Mouse (Mus musculus): ENCODE results near the gene Kcng1. TPM values are rescaled to one million over a fixed set of nuclear protein-coding genes. Genes with fewer than 3 reads are reported as not detected.

Gene Kcng1
- total RNA-seq, 2 experiments from 2014 or later = 0.53 to 0.57 TPM

GRCm38 (mm10) chr2:168268033-168268432 is 13.5 kb downstream of the Kcng1 start:
- no peak for DNase-seq
- intact Hi-C loops (cut with DNase I; ENCODE audit: low total_unique reads) = no loop called here

DNA sequence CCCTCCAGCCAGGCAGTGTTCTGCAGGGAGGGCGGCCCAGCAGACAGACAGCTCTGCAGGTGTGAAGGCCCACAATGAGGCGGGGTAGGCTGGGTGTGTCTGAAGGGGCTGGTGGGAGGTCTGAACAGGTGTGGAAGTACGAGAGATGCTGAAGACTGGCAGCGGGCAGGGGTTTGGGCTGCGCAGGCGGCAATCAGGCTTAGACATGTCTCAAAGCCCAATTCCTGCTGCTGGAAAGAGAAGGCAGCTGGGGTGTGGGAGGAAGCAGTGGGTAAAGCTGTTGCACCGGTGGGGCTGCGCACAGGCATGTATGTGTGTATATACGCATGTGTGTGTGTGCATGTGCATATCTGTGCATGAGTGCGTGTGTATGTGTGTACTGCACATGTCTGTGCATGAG is 20.6 kb downstream of the Kcng1 start:
- intact Hi-C loops (cut with DNase I; ENCODE audit: low total_unique reads) = no loop called here
- no peak for DNase-seq

DNA sequence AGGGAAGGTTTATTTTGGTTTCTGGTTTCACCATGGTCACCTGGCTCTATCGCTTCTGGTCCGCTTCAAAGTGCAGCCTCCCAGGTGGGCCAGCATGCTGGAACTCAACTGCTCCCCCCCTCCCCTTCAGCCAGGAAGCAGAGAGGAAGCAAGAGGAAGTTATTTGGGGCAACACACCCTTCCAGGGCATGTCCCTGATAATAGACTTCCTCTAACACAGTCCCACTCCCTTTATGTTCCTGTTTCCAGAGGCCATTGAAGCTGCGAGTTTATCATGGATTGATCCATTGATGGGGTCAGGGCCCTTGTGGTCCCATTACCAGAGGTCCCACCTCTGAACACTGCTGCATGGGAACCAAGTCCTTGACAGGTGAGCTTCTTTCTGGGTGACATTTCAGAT is 21.4 kb downstream of the Kcng1 start:
- intact Hi-C loops (cut with DNase I; ENCODE audit: low total_unique reads) = no loop called here
- DNase-seq = no peak

DNA sequence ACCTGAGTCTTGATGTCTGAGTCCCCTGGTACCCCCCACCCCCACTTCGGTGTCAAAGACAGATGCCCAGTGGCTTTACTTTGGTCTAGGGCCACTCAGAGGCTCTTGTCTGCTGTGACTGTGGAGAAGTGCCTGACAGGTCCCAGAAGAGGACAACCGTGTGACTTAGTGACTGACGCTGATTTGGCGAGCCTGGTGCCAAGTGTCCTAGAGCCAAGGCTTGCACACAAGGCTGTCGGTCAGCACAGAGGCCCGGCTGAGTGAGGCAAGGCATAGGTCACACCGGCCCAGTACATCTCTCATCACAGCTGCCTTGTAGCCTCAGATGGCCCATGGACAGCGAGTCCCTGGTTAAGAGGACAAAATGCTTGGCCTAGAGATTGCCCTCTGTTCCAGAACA is 22.5 kb downstream of the Kcng1 start:
- no peak for DNase-seq
- intact Hi-C loops (cut with DNase I; ENCODE audit: low total_unique reads) = loop anchor here (10.0 kb wide), 1 partner anchor 376 kb away; no protein-coding TSS in a partner anchor

- intact Hi-C loops (cut with DNase I; ENCODE audit: low total_unique reads) = loop anchor here (10.0 kb wide), 1 partner anchor 378 kb away; no protein-coding TSS in a partner anchor
- no peak for DNase-seq
These were observed 24.3 kb downstream of the Kcng1 start for GRCm38 (mm10) chr2:168257188-168257587.

DNA sequence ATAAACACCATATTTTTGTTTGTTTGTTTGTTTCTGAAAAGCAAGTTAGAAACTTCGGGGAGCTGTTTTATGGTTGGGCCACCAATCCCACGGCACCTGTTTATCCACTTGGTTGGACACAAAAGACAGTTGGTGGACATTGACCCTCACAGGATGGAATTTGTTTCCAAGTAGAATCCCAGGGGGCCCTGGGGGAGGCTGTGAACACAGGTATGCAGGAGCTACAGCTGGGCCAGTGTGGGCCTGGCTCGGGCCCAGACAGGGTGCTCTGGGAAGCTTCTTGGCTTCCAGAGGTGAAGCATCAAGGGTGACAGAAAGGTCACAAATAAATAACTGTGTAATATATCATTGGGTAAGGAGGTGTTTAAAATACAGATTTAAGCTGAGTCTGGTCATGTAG is 25.0 kb downstream of the Kcng1 start:
- DNase-seq = no peak
- intact Hi-C loops (cut with DNase I; ENCODE audit: low total_unique reads) = loop anchor here (10.0 kb wide), 1 partner anchor 378 kb away; no protein-coding TSS in a partner anchor

- intact Hi-C loops (cut with DNase I; ENCODE audit: low total_unique reads) = loop anchor here (10.0 kb wide), 1 partner anchor 381 kb away; no protein-coding TSS in a partner anchor
- no peak for DNase-seq
These were observed 27.7 kb downstream of the Kcng1 start for GRCm38 (mm10) chr2:168253822-168254221.

DNA sequence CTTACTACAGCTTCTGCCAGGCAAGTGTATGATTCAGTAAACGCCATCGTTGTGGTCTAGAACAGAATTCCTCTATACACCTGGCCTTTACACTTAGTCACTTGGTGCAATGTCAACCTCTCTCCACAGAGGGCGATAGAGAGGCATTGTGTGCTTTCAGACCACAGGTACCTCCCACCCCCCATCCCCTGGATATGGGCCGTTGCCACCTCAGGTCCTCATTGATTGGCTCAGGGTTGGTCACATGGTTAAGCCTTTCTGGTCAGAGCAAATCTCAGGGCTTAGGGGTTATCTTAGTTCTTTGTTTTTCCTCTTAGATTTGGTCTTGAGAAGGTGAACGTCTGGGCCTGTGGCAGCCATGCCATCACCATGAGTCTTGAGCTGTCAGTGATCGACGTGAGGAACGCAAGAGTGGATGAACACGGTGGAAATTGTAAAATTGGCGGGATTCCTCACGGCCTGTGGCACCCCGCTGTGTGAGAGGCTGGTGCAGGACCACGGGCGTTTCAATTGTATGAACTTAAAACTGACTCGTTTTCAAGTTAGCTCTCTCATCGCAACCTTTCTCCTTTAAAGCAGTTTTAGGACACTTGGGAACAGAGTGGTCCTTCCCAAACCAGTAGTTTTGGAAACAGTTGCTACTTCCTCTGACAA is 28.8 kb downstream of the Kcng1 start:
- intact Hi-C loops (cut with DNase I; ENCODE audit: low total_unique reads) = loop anchor here (10.0 kb wide), 1 partner anchor 382 kb away; no protein-coding TSS in a partner anchor
- no peak for DNase-seq

DNA sequence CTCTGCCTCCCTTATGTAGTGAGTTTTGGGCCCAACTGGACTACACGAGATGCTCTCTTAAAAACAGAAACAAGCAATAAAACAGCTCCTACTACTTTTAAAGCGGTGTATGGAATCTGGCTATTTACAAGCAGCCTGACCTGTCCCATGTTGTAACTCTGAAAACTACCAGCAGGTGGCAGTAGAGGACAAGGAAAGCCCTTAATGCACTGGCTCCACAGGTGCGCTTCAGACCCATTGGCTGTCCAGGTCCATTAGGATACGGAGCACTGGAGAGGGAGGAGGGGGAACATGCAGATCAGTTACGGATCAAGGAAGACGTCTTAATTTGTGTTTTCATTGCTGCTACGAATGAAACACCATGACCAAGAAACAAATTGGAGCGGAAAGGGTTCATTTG is 31.3 kb downstream of the Kcng1 start:
- DNase-seq = peak; percentile 68
- intact Hi-C loops (cut with DNase I; ENCODE audit: low total_unique reads) = loop anchor here (10.0 kb wide), 1 partner anchor 385 kb away; no protein-coding TSS in a partner anchor

- intact Hi-C loops (cut with DNase I; ENCODE audit: low total_unique reads) = no loop called here
- DNase-seq = no peak
These were observed 32.7 kb downstream of the Kcng1 start for GRCm38 (mm10) chr2:168248856-168249245.

DNA sequence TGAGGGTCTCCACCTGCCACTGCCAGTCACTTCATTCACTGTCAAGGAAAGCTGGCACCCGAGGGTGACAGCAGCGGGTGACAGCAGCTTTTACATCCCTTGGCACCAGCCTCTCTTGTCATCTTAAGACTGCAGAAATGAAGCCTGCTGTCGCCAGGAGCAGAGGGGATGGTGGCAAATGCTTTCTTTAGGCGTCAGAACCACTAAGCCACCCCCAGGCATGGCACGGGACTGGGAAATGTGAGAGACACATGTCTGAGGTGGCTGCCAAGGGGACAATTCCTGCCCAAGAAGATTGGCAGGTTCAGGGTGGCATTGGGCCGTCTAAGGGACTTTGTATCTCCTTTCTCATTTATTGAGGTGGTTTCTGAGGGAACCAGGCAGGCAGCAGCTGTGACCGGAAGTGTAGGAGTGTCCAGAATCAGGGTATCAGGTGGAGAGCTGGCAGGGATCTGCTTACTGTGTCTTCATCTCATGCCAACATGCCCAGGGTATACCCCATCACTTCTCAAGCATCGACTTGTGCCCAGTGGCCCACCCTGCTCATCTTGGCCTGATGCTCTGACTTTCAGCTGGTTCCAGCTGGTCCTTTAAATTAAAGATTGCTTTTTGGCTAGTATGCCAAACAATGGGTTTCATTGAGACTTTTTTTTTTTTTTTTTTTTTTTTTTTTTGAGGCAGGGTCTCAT is 33.2 kb downstream of the Kcng1 start:
- intact Hi-C loops (cut with DNase I; ENCODE audit: low total_unique reads) = no loop called here
- DNase-seq = no peak

- no peak for DNase-seq
- intact Hi-C loops (cut with DNase I; ENCODE audit: low total_unique reads) = no loop called here
These were observed 36.0 kb downstream of the Kcng1 start for GRCm38 (mm10) chr2:168245571-168245970.

- no peak for DNase-seq
- intact Hi-C loops (cut with DNase I; ENCODE audit: low total_unique reads) = no loop called here
These were observed 38.3 kb downstream of the Kcng1 start for GRCm38 (mm10) chr2:168243278-168243677.

GRCm38 (mm10) chr2:168242841-168243240 is 38.7 kb downstream of the Kcng1 start:
- no peak for DNase-seq
- intact Hi-C loops (cut with DNase I; ENCODE audit: low total_unique reads) = no loop called here

GRCm38 (mm10) chr2:168238335-168238734 is 43.2 kb downstream of the Kcng1 start:
- no peak for DNase-seq
- intact Hi-C loops (cut with DNase I; ENCODE audit: low total_unique reads) = no loop called here

DNA sequence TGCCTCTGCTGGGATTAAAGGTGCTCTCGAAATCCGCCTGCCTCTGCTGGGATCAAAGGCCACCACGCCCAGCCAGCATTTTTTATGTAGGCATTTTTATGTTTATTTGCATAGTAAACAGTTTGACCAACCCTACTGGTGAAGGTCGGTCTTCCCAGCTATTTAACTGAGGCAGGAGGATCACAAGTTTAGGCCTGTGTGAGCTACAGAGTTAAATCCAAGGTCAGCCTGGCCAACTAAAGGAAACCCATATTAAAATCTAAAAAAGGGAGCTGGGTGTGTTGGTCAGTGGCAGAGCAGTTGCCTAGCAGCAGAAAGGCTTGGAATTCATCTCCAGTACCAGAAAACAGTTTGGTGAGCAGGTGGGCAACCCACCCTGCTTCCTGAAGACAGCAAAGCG is 48.2 kb downstream of the Kcng1 start:
- intact Hi-C loops (cut with DNase I; ENCODE audit: low total_unique reads) = no loop called here
- no peak for DNase-seq

DNA sequence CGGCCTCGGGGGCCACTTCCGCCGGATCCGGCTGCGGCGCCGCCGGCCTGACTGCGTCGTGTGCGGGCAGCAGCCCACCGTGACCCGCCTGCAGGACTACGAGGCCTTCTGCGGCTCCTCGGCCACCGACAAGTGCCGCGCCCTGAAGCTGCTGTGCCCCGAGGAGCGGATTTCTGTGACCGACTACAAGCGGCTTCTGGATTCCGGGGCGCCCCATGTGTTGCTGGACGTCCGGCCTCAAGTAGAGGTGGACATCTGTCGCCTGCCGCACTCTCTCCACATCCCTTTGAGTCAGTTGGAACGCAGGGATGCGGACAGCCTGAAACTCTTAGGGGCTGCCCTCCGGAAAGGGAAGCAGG is 50.1 kb downstream of the Kcng1 start:
- DNase-seq = no peak
- intact Hi-C loops (cut with DNase I; ENCODE audit: low total_unique reads) = no loop called here

DNA sequence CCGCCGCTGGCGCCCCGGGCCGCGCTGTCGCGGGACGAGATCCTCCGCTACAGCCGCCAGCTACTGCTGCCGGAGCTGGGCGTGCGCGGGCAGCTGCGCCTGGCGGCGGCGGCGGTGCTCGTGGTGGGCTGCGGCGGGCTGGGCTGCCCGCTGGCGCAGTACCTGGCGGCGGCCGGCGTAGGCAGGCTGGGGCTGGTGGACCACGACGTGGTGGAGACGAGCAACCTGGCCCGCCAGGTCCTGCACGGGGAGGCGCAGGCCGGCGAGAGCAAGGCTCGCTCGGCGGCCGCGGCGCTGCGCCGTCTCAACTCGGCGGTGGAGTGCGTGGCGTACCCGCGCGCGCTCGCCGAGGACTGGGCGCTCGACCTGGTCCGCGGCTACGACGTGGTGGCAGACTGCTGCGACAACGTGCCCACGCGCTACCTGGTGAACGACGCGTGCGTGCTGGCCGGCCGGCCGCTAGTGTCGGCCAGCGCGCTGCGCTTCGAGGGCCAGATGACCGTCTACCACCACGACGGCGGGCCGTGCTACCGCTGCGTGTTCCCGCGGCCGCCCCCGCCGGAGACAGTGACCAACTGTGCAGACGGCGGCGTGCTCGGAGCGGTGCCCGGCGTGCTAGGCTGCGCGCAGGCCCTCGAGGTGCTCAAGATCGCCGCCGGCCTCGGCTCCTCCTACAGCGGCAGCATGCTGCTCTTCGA is 50.6 kb downstream of the Kcng1 start:
- peak; percentile 34 for DNase-seq
- intact Hi-C loops (cut with DNase I; ENCODE audit: low total_unique reads) = no loop called here

DNA sequence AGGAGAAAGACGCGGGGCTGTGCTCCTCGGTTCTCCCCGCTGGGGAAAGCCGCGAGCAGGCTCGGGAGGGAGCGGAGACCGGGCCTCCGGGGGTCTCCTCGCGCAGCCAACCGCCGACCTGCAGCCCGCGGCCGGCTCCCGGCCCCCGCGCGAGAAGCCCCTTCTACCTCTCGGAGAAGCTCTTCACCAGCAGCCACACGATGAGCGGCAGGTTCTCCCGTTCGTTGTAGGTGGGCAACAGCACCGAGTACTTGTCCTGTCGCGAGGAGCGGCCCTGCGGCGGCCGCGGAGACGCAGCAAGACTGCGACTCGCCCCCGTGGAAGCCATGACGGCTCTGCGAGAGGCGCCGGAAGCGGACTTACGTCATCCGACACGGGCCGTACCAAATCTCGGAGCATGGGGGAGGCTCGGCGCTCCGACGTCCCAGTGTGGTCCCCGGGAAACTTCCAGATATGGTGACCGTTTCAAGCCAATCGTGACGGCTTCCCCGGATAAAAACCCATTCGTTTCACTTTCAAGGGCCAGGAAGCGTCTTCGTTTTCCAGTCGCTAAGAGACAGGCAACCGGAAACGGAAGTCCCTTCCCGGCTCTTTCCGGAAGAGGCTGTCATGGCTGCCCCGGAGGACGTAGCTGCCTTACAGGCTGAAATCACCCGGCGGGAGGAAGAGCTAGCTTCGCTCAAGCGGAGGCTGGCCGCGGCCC is 51.4 kb downstream of the Kcng1 start, which contains the start of the genes Gm20716, Dpm1 and Mocs3:
Gene Gm20716, minus strand, starts transcription at position 339 of the 703 bp plus-strand sequence.
Gene Dpm1, minus strand, starts transcription at position 566 of the 703 bp plus-strand sequence.
Gene Mocs3, plus strand, starts transcription at position 597 of the 703 bp plus-strand sequence.
- intact Hi-C loops (cut with DNase I; ENCODE audit: low total_unique reads) = no loop called here
- DNase-seq = peak; percentile 84

Measured in gastrocnemius, postnatal 14 days (tissue).